Mouse (Mus musculus) kidney, postnatal 14 days (tissue): ENCODE measurements around the gene Serpini1.
"Not testable (repeated sequence)": the region's sequence is repeated elsewhere in the genome, so short reads cannot be mapped to it uniquely, and the experiment has no call there.

ENCODE experiments used
- DNase-seq: peaks from one replicate; pipeline ENCODE4 v3.0.0; 2022; ENCODE audit warnings: mixed read lengths

Serpini1 gene

DNA sequence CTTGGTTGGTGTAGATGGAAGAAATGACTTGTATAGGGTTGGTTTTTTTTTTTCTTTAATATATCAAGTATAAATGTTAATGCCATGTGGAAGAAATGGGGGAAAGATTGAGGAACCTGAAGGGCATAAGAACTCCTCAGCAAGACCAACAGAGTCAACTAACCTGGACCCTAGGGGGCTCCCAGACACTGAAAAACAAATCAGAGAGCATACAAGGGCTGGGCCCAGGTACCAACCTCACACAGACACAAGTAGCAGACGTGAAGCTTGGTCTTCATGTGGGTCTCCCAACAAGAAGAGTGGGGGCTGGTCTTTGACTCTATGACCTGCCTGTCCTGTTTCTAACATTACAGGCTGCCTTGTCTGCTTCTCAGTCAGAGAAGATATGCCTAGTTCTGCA lies 82.2 kb downstream of the Serpini1 start:
- DNase-seq = no peak

DNA sequence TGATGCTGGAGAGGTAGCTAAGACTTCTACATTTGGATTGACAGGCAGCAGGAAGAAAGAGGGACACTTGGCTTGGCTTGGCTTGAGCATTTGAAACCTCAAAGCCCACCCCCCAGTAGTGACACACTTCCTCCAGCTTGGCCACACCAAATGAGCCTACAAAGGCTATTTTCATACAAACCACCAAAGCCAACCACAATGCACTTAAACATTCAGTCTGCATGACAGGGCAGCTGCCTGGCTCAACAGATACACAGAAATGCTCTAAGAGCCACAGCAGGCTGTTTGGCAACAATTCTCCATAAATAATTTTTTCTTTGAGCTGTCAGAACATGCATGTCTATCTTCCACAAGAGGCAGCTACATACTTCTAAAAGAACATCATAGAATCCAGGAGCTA lies 90.2 kb downstream of the Serpini1 start:
- no peak for DNase-seq

DNA sequence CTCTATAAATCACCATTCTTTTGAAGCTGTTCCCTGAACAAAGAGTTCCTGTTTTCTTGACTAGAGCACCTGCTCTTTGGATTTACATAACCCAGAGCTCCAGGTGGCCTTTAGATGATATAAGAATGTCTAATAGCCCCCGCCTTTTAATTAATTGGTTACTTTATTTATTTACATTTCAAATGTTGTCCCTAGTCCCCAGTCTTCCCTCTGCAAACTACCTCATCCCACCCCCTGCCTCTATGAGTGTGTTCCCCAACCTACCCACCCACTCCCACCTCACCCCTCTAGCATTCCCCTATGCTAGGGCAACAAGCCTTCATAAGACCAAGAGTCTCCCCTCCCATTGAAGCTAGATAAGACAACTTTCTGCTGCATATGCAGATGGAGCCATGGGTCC lies 90.9 kb downstream of the Serpini1 start:
- no peak for DNase-seq

DNA sequence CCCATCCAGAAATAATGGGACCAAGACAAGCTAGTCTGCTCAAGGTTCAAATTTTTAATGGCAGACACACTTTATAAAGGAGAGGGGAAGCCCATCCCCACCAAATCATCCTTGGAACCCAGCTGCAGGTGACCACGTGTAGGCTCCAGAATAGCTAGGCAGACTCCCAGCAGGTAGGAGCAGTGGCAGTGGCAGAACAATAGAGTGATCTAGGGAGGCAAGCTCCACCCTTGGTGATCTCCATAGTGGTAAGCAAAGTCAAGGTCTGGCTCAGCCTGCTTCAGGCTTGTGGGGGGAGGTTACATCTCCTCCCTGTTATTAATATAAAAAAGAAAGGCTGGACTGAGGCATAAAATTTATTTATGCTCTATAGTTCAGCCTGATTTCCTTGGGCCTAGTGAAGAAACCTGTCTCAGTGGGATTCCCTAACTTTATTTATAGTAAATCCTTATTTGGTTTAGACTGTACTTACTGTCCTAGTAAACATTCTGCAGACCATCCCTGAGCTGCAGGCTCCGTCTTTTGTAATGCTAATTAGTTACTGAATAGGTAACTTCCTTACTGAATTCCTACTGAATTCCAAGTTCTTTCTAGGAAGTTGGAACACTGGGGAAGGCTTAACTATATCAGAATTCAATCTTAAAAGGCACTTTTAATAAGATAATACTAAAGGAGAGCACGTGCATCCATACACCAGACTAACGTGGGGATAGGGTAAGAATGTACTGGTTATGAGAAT lies 93.2 kb downstream of the Serpini1 start:
- DNase-seq = not testable (repeated sequence)

DNA sequence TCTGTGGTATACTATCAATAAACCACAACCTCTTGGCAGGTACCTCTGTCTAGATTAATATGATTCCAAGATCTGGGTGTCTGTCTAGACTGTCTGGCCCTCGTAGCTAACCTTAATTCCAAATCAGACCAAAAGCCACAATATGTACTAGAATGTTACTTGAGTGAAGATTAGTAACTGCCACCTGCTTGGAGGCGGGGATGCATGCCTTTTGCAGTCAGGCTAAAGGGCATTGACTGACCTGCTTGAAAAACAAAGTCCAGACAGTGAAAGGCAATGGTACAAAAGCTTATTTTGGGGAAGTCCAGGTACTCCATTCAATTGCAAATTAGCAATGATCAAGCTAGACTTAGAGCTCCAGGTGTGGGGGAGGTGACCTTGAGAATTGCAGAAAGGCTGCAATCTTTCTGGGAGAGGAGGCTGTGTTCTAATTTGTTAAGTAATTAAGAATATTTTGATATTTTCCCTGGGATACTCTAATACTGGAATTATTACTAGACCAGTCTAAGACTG lies 94.3 kb downstream of the Serpini1 start:
- DNase-seq = no peak

DNA sequence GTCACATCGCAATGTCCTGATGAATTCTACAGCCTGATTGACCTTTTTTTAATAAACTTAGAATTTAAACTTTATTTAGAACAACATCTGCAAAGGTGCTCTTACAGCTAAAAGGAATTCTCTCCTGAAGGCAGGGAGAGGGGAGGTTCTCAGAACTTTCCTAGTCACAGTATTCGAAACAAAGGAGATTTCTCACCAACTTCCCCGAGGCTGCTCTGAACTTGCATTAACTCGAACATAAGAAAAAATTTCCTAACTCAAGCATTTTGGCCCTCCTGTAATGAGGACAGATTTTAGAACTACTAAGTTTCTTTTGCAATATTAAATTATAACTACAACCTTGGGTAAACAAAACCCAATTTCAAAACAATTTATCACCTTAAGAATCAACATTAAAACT lies 96.6 kb downstream of the Serpini1 start:
- DNase-seq = not testable (repeated sequence)

DNA sequence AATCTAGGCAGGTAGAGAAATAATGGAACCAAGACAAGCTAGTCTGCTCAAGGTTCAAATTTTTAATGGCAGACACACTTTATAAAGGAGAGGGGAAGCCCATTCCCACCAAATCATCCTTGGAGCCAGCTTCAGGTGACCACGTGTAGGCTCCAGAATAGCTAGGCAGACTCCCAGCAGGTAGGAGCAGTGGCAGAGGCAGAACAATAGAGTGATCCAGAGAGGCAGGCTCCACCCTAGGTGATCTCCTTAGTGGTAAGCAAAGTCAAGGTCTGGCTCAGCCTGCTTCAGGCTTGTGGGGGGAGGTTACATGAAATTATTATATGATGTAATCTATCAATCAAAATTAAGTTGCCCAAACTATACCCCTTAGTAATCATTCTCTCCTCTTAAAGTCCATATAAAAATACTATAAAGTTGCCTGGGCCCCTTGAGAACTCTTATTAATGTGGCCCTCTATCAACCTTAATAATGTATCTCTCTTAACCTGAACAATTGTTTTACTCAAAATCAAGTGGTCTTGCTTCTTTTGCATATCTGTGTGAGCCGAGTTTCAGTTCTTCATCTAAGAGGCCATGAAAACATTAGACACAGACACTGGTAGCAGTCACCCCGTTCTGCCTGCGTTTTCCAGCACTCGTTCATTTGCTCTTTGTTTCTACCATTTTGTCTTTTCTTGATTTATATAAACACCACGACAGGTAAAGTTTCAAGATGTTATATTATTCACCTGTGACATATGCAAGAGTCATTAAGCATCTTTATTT lies 98.4 kb downstream of the Serpini1 start:
- DNase-seq = no peak

DNA sequence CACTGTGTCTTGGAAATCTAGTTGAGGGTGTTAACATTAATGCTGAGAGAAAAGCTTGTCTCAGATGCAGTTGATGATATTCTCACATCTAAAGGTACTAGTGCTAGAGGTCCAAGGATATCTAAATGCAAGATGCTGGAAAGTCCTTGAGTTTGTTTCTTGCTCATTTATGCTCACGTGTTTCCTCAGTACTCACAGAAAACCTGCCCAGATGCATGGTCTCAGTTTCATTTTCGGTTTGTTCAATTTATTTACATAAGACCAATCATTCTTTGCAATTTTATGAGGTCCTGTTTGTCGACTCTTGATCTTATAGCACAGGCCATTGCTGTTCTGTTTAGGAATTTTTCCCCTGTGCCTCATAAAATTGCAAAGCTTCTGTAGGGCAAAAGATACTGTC lies 109.6 kb downstream of the Serpini1 start:
- DNase-seq = no peak

DNA sequence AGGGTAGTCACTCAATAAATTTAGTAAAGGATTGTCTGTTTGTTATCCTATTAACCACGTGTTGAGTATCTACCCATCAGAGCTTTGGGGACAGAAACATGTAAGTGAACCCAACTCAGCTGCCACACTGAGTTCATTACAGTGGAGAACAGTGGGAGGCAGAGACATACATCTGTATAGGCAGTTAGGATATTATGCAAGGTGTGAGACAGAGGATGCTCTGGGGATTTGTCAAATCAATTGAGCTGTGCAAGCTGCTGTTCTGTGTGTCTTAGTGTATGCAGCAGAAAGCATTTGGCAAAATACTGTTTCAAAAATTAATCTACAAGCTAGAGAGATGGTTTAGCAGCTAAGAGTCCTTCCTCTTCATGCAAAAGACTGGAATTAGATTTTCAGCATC lies 113.1 kb downstream of the Serpini1 start:
- no peak for DNase-seq

DNA sequence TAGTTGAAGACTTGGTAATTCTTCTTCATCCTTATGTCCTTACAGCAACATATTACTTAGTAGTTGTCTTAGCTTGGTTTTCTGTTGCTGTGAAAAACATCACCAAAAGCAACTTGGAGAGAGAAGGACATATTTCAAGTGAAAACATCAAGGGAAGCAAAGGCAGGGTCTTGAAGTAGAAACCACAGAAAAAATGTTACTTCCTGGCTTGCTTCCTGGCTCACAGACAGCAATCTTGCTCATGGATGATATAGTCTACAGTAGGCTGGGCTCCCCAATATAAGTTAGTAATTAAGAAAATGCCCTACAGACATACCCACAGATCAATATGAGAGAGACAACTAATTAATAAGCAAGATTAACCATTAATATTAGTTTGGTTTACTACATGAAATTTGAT lies 125.5 kb downstream of the Serpini1 start:
- no peak for DNase-seq

DNA sequence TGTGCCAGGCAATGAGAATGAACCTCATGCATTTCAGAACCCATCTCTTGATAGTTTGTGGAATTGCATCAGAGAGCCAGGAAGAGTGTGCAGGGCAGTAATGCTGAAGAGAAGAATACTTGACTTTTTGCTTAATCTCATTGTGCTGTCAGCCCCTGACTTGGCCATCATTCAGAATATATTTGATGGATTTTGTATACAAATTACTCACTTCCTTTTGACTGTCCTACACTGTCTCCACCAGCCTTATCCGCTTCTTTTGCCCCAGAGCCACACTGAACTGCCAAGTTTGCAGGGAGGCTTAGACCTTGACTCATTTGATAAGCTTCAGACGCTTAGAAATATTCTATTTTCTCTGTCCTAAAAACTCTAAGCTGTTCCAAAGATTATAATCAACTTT lies 129.4 kb downstream of the Serpini1 start:
- DNase-seq = no peak

DNA sequence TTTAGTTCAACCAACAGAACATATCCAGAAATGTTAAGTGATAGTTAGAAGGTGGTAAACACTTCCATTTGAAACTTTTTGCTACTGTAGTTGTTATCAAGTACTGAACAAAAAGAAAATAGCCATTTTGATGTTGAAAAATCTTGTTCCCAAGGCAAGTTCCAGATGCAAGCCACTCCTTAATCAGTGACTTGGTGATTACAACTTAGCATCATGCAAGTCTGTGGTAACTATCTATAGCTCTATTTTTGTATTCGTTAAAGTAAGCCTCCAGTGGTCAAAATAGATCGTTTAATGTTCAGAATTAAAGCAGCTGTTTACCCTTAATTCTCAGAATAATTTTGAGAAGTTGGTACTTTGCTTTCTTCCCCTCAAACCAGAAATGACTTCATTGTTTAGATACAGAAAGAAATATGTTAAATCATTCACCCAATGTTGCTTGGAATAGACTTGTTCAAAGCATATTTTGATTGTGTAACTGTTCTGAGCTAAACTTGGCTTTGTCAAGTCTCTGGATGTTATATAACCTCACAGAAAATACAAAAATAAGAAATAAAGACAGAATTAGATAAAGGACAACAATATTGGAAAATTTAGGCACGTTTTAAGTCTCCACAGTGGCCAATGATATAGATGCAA lies 130.0 kb downstream of the Serpini1 start:
- no peak for DNase-seq

DNA sequence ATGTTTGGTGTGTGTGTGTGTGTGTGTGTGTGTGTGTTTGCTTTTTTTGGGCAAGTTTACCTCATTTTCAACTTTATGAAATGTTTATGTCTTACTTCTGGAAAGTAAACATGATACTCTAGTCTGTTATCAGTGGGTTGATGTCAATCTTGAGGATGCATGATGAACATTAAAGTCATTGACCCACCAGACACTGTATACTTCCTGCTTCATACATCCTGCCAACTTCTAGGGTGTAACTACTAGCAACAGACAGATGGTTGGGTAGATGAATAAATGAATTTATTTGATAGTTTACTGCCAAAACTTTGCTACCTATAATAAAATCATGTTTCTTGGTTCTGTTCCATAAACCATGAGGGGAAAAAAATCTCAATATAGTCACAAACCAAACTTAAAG lies 133.0 kb downstream of the Serpini1 start:
- DNase-seq = no peak

DNA sequence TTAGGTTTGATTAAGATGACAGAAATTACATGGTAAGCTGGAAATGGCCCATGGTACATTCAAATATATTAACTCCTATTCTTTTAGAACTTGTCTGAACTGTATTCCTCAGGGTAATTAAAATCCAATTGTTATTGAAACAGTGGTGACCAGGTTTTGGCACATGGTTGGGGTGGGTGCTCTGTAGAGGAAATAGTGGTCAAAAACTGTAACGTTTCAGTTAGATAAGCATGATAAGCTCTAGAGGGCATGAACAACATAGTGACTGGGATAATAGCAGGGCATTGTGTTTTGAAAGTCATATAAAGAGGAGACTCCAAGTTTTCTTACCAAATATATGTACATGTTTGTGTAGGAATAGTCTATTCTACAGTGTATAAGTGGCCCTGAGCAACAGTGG lies 134.7 kb downstream of the Serpini1 start:
- no peak for DNase-seq
